ENCODE assay signal across 12 mouse cellular contexts in the genomic region with DNA sequence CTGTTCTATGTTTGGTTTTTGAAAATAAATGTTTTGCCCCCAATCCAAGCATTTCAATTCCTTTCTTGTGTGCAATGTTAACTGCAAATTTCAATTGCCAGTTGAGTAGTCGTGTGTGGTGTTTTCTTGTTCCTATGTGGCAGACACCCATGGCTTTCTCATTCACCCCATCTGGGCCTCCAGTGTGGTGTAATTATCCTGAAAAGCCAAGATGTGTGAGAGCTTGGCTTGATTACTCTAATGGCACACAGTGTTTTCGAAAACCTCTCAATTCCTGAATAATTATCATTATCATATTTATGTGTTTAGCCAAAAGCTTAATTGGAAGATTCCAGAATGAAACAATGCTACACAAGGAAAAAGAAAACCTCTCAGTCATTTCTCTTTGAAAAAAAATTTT.
"Had no signal": no experiment of that assay in that cellular context is flagged by ENCODE, and none has a peak within 500 bp of the region (broad histone marks: within the 10 kb centered on the region; RNA-seq: fewer than 3 reads in every experiment).

No protein-coding gene starts in this region.

- H3K27ac ChIP-seq: kidney, embryonic 15.5 days; limb, embryonic 13.5 days; liver, embryonic 15.5 days; stomach, embryonic 15.5 days had no signal

- ATAC-seq: lung, postnatal 0 days had no signal

- DNase-seq: kidney, postnatal 14 days; left cerebral cortex, postnatal 4 days; lung, adult 2 months; lung, postnatal 36 days; midbrain, embryonic 14.5 days; right cerebral cortex, postnatal 14 days; thymus, postnatal 25 days had no signal

- H3K27me3 ChIP-seq: kidney, embryonic 15.5 days; limb, embryonic 13.5 days; liver, embryonic 15.5 days; stomach, embryonic 15.5 days had no signal

- H3K4me3 ChIP-seq: kidney, embryonic 15.5 days; limb, embryonic 13.5 days; liver, embryonic 15.5 days; stomach, embryonic 15.5 days had no signal

- H3K36me3 ChIP-seq: kidney, embryonic 15.5 days; limb, embryonic 13.5 days; liver, embryonic 15.5 days; stomach, embryonic 15.5 days had no signal

- H3K9ac ChIP-seq: kidney, embryonic 15.5 days; limb, embryonic 13.5 days; liver, embryonic 15.5 days; stomach, embryonic 15.5 days had no signal

- H3K9me3 ChIP-seq: kidney, embryonic 15.5 days; limb, embryonic 13.5 days; liver, embryonic 15.5 days; stomach, embryonic 15.5 days had no signal

- H3K4me2 ChIP-seq: kidney, embryonic 15.5 days; limb, embryonic 13.5 days; liver, embryonic 15.5 days; stomach, embryonic 15.5 days had no signal
